Mouse (Mus musculus): ENCODE measurements around the gene E130309D02Rik. TPM values are rescaled to one million over a fixed set of nuclear protein-coding genes. Genes with fewer than 3 reads are reported as not detected.

E130309D02Rik gene
- polyA plus RNA-seq, 1 experiment, result 29.6 TPM

DNA sequence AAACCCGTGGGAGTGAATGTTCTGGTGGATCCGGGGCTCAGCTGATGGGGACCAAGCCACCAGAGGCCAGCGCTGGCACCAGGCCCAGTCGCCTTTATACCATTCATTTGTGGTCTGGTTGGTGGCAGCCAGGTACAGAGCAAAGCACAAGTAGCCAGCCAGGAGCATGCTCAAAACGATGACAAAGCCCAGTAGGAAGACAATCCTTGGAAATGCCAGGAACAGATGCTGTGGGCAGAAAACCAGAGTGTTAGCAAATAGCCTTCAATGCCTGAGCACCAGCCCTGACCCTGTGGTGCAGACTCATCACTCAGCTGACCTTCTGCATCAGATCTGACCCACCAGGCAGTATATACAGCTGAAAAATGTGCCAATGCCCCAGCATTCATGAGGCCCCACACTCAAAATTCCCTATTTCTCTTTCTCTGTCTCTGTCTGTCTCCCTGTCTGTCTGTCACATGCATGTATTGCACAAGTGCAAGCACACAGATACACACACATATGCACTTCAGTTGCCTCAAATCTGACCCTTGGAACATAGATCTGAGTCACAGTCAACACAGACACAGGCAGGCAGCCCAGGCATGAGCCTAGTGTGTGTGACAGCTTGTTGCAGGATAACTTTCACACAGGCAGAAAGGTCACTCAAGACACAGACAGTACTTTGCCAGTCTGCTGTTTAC is 1.6 kb upstream of the E130309D02Rik start:
- no peak overlapping the region for H3ac ChIP-seq (ENCODE audit: control insufficient read depth, insufficient read length, low read depth)
- TF ChIP-seq MAX (IDR thresholded peaks at IDR 0.05) (no peak), USF1 (IDR thresholded peaks at IDR 0.05; ENCODE audit: low read depth) (no peak)
- H3K4me3 ChIP-seq (ENCODE audit: insufficient read depth, poor library complexity, severe bottlenecking), result no peak overlapping the region
- peaks cover 22% of the 10 kb centered on the region for H3K79me3 ChIP-seq (ENCODE audit: low read depth)
- H3K27me3 ChIP-seq (ENCODE audit: control insufficient read depth, insufficient read depth, insufficient read length), result no peaks in the 10 kb centered on the region
- peaks cover 32% of the 10 kb centered on the region for H3K79me2 ChIP-seq (ENCODE audit: control insufficient read depth, insufficient read depth)
- H3K36me3 ChIP-seq (ENCODE audit: control insufficient read depth, insufficient read depth), result peaks cover 47% of the 10 kb centered on the region

DNA sequence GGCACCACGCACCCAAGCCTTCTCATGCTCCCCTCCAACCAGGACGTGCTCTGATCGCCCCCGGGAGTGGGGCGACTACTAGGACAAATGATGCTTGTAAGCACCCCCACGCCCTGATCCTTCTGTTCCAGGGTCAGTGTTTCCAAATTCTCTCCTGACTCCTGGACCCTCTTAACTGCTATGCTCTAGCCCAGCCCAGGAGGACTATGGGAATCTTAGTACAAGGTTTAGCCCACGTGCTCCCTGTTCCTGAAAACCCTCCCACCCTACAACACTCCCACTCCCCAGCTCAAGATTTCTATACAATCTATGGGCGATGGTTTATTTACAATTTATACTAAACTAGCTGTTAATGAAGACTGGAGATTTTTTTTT is 341 bp upstream of the E130309D02Rik start:
- no peak overlapping the region for H3K4me3 ChIP-seq (ENCODE audit: insufficient read depth, poor library complexity, severe bottlenecking)
- peaks cover 53% of the 10 kb centered on the region for H3K36me3 ChIP-seq (ENCODE audit: control insufficient read depth, insufficient read depth)
- H3ac ChIP-seq (ENCODE audit: control insufficient read depth, insufficient read length, low read depth), result peak overlapping the region; percentile 27
- no peaks in the 10 kb centered on the region for H3K27me3 ChIP-seq (ENCODE audit: control insufficient read depth, insufficient read depth, insufficient read length)
- H3K79me2 ChIP-seq (ENCODE audit: control insufficient read depth, insufficient read depth), result peaks cover 45% of the 10 kb centered on the region
- no peak for TF ChIP-seq FOSL1 (IDR thresholded peaks at IDR 0.05; ENCODE audit: insufficient read depth, low read length, poor library complexity, severe bottlenecking)
- no peak for TF ChIP-seq MAX (IDR thresholded peaks at IDR 0.05)
- H3K79me3 ChIP-seq (ENCODE audit: low read depth), result peaks cover 30% of the 10 kb centered on the region

DNA sequence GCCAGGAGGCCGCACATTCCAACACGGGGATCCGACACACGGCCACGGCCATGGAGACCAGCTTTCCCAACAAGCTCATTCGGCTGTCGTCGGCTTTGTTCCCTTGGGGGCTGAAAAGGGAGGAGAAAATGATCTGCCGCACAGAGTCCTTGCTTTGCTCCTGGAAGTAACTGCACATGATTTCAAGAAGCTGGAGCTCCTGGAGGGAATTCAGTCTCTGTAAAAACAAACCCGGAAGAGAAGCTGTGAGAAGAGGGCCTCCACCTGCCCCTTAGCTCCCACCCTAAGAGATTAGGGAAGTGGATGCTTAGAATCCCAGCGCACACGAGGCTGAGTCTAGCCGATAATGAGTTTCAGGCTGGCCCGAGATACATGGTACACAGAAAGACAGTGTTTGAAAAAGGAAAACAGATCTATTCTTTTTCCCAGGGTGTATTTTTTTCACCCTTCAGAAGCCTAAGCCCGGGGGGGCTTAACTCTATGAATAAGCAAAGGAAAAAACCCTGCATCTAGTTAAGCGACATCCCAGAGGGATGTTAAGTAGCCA is 904 bp downstream of the E130309D02Rik start:
- Histone ChIP-seq H3K27me3 (ENCODE audit: control insufficient read depth, insufficient read depth, insufficient read length) (no peaks in the 10 kb centered on the region), H3K79me2 (ENCODE audit: control insufficient read depth, insufficient read depth) (peaks cover 57% of the 10 kb centered on the region), H3ac (ENCODE audit: control insufficient read depth, insufficient read length, low read depth) (peak overlapping the region; percentile 100), H3K36me3 (ENCODE audit: control insufficient read depth, insufficient read depth) (peaks cover 57% of the 10 kb centered on the region), H3K4me3 (ENCODE audit: insufficient read depth, poor library complexity, severe bottlenecking) (peak overlapping the region; percentile 59), H3K79me3 (ENCODE audit: low read depth) (peaks cover 37% of the 10 kb centered on the region)
- TF ChIP-seq USF1 (IDR thresholded peaks at IDR 0.05; ENCODE audit: low read depth) (no peak), MAX (IDR thresholded peaks at IDR 0.05) (no peak), FOSL1 (IDR thresholded peaks at IDR 0.05; ENCODE audit: insufficient read depth, low read length, poor library complexity, severe bottlenecking) (no peak), MYOG (IDR thresholded peaks at IDR 0.05; ENCODE audit: control insufficient read depth, extremely low read depth, insufficient read length) (no peak), MYOD1 (IDR thresholded peaks at IDR 0.05; ENCODE audit: control insufficient read depth, insufficient read length, low read depth) (no peak), CTCF (IDR thresholded peaks at IDR 0.05; ENCODE audit: control insufficient read depth, insufficient read depth, insufficient read length) (no peak), CEBPB (IDR thresholded peaks at IDR 0.05; ENCODE audit: low read depth) (no peak)

DNA sequence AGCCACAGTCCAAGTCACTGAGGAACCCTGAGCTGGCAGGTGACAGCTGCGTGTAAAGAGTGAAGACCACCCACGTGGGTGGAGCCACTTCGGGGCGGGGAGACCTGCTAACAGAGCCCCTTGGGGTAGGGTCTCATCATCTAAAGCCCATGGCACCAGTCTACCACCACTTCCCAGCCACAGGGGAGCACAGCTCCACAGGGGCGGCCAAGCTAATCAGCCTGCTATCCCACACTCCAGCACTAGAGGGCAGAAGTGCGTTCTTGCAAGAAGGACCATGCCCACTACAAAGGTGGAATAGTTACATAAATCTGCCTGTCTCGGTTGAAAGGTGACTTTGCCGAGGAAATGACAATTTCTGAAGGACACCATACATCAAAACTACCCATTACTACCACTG is 3.3 kb downstream of the E130309D02Rik start:
- TF ChIP-seq FOSL1 (IDR thresholded peaks at IDR 0.05; ENCODE audit: insufficient read depth, low read length, poor library complexity, severe bottlenecking), result no peak
- no peak for TF ChIP-seq CEBPB (IDR thresholded peaks at IDR 0.05; ENCODE audit: low read depth)
- TF ChIP-seq MAX (IDR thresholded peaks at IDR 0.05), result no peak
- TF ChIP-seq CTCF (IDR thresholded peaks at IDR 0.05; ENCODE audit: control insufficient read depth, insufficient read depth, insufficient read length), result peak; percentile 40
- no peak for TF ChIP-seq MYOD1 (IDR thresholded peaks at IDR 0.05; ENCODE audit: control insufficient read depth, insufficient read length, low read depth)
- peaks cover 39% of the 10 kb centered on the region for H3K79me3 ChIP-seq (ENCODE audit: low read depth)
- H3K4me3 ChIP-seq (ENCODE audit: insufficient read depth, poor library complexity, severe bottlenecking), result no peak overlapping the region
- H3K79me2 ChIP-seq (ENCODE audit: control insufficient read depth, insufficient read depth), result peaks cover 64% of the 10 kb centered on the region
- no peaks in the 10 kb centered on the region for H3K27me3 ChIP-seq (ENCODE audit: control insufficient read depth, insufficient read depth, insufficient read length)
- no peak overlapping the region for H3ac ChIP-seq (ENCODE audit: control insufficient read depth, insufficient read length, low read depth)
- H3K36me3 ChIP-seq (ENCODE audit: control insufficient read depth, insufficient read depth), result peaks cover 69% of the 10 kb centered on the region

DNA sequence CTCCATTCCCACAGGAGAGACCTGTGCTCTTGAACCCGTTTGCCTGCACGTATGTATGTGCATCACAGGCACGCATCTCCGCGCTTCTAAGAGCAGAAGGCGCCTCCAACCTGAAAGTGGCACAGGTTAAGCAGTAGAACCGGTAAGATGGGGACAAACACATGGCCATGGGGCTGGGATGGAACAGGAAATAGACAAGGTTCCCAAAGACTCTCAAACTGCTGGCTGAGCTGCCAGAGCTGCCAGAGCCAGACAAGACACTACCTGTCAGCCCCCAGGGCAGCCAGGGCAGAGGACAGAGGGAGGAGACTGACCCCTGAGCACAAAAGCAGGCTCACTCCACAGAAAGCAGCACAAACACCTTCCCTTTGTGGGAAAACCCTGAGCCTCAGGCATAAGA is 5.2 kb downstream of the E130309D02Rik start:
- Histone ChIP-seq H3K4me3 (ENCODE audit: insufficient read depth, poor library complexity, severe bottlenecking) (no peak overlapping the region), H3ac (ENCODE audit: control insufficient read depth, insufficient read length, low read depth) (no peak overlapping the region), H3K27me3 (ENCODE audit: control insufficient read depth, insufficient read depth, insufficient read length) (no peaks in the 10 kb centered on the region), H3K36me3 (ENCODE audit: control insufficient read depth, insufficient read depth) (peaks cover 83% of the 10 kb centered on the region), H3K79me3 (ENCODE audit: low read depth) (peaks cover 53% of the 10 kb centered on the region), H3K79me2 (ENCODE audit: control insufficient read depth, insufficient read depth) (peaks cover 84% of the 10 kb centered on the region)
- TF ChIP-seq MYOD1 (IDR thresholded peaks at IDR 0.05; ENCODE audit: control insufficient read depth, insufficient read length, low read depth), result no peak
- TF ChIP-seq MYOG (IDR thresholded peaks at IDR 0.05; ENCODE audit: control insufficient read depth, extremely low read depth, insufficient read length), result no peak
- TF ChIP-seq CEBPB (IDR thresholded peaks at IDR 0.05; ENCODE audit: low read depth), result no peak
- no peak for TF ChIP-seq CTCF (IDR thresholded peaks at IDR 0.05; ENCODE audit: control insufficient read depth, insufficient read depth, insufficient read length)
- no peak for TF ChIP-seq FOSL1 (IDR thresholded peaks at IDR 0.05; ENCODE audit: insufficient read depth, low read length, poor library complexity, severe bottlenecking)
- TF ChIP-seq MAX (IDR thresholded peaks at IDR 0.05), result no peak
- no peak for TF ChIP-seq USF1 (IDR thresholded peaks at IDR 0.05; ENCODE audit: low read depth)

DNA sequence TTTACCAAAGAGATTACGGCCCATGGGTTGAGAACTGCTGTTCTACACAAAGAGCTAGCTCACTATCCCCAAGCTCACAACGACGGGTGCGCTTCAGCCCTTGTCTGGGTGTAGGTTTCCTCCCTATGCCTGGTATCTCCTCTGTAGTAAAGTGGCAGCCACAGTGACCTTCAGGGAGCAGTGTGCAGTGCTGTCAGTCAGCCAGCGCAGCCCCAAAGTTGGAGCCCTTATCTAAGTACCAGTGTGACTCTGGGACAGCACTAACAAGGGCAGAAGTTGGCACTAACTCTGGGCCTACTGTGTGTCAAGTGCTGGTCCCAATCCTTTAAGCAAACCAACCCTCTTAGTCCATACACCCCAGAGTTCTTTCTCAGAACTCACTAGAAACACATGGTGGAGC is 6.3 kb downstream of the E130309D02Rik start:
- H3K36me3 ChIP-seq (ENCODE audit: control insufficient read depth, insufficient read depth), result peaks cover 85% of the 10 kb centered on the region
- TF ChIP-seq CEBPB (IDR thresholded peaks at IDR 0.05; ENCODE audit: low read depth) (no peak), FOSL1 (IDR thresholded peaks at IDR 0.05; ENCODE audit: insufficient read depth, low read length, poor library complexity, severe bottlenecking) (no peak), CTCF (IDR thresholded peaks at IDR 0.05; ENCODE audit: control insufficient read depth, insufficient read depth, insufficient read length) (no peak), MYOD1 (IDR thresholded peaks at IDR 0.05; ENCODE audit: control insufficient read depth, insufficient read length, low read depth) (no peak), USF1 (IDR thresholded peaks at IDR 0.05; ENCODE audit: low read depth) (no peak)
- H3K79me2 ChIP-seq (ENCODE audit: control insufficient read depth, insufficient read depth), result peaks cover 76% of the 10 kb centered on the region
- H3K27me3 ChIP-seq (ENCODE audit: control insufficient read depth, insufficient read depth, insufficient read length), result no peaks in the 10 kb centered on the region
- H3K4me3 ChIP-seq (ENCODE audit: insufficient read depth, poor library complexity, severe bottlenecking), result no peak overlapping the region
- H3ac ChIP-seq (ENCODE audit: control insufficient read depth, insufficient read length, low read depth), result no peak overlapping the region
- H3K79me3 ChIP-seq (ENCODE audit: low read depth), result peaks cover 51% of the 10 kb centered on the region

Measured in C2C12 (cell line).